Mouse (Mus musculus): ENCODE results near the gene Vwf. TPM values are rescaled to one million over a fixed set of nuclear protein-coding genes. Genes with fewer than 3 reads are reported as not detected.

The Vwf gene
- polyA plus RNA-seq, 1 experiment from 2014 or later, result 9.8 TPM

- no peak overlapping the region for H3K4me3 ChIP-seq (ENCODE audit: low read depth, low read length)
These were observed 74.2 kb downstream of the Vwf start for GRCm38 (mm10) chr6:125620764-125621163.

GRCm38 (mm10) chr6:125622434-125622833 lies 75.9 kb downstream of the Vwf start:
- no peak overlapping the region for H3K27ac ChIP-seq (ENCODE audit: low read length)
- H3K9ac ChIP-seq (ENCODE audit: low read depth, low read length), result no peak overlapping the region
- WGBS, result 72% methylated on average over 2 of the region's 2 CpGs
- H3K9me3 ChIP-seq (replicated peaks; ENCODE audit: control insufficient read depth, low read length, poor library complexity, severe bottlenecking), result no peaks in the 10 kb centered on the region
- no peaks in the 10 kb centered on the region for H3K27me3 ChIP-seq (ENCODE audit: control insufficient read depth, insufficient read depth, low read depth, low read length)
- no peak overlapping the region for H3K4me2 ChIP-seq (ENCODE audit: low read length)
- no peak overlapping the region for H3K4me3 ChIP-seq (ENCODE audit: low read depth, low read length)
- no peak for ATAC-seq
- H3K36me3 ChIP-seq (ENCODE audit: control insufficient read depth, insufficient read depth, low read length), result no peaks in the 10 kb centered on the region
- H3K4me1 ChIP-seq (ENCODE audit: control insufficient read depth, insufficient read depth, low read length), result no peaks in the 10 kb centered on the region

More at GRCm38 (mm10) chr6:125620764-125621163, 74.2 kb downstream of the Vwf start:
- no peak overlapping the region for H3K4me2 ChIP-seq (ENCODE audit: low read length)
- H3K36me3 ChIP-seq (ENCODE audit: control insufficient read depth, insufficient read depth, low read length), result no peaks in the 10 kb centered on the region
- 38% methylated on average over 6 of the region's 6 CpGs for WGBS
- no peak overlapping the region for H3K27ac ChIP-seq (ENCODE audit: low read length)
- no peaks in the 10 kb centered on the region for H3K4me1 ChIP-seq (ENCODE audit: control insufficient read depth, insufficient read depth, low read length)
- H3K9me3 ChIP-seq (replicated peaks; ENCODE audit: control insufficient read depth, low read length, poor library complexity, severe bottlenecking), result no peaks in the 10 kb centered on the region
- no peaks in the 10 kb centered on the region for H3K27me3 ChIP-seq (ENCODE audit: control insufficient read depth, insufficient read depth, low read depth, low read length)
- H3K9ac ChIP-seq (ENCODE audit: low read depth, low read length), result no peak overlapping the region
- peak; percentile 82 for ATAC-seq

DNA sequence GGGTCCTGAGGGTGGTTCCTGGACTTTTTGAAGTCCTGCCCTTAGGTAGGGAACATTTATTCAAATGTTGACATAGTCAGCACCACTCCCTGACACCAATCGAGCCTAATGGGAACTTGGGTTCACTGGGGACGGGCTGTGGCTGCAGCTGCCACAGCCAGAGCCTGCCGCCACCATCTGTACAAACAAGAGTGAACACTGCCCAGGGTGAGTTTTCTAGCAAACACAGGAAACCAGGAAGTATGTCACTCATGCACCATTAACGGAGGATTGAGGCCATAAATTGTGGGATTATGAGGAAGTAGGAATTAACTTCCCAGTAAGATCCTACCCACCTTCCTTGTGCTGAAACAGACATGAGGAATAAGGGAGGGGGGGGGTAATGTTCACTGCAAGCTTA lies 93.9 kb downstream of the Vwf start:
- Histone ChIP-seq H3K27me3 (ENCODE audit: control insufficient read depth, insufficient read depth, low read depth, low read length) (no peaks in the 10 kb centered on the region), H3K27ac (ENCODE audit: low read length) (no peak overlapping the region), H3K9me3 (replicated peaks; ENCODE audit: control insufficient read depth, low read length, poor library complexity, severe bottlenecking) (no peaks in the 10 kb centered on the region), H3K4me3 (ENCODE audit: low read depth, low read length) (no peak overlapping the region), H3K4me2 (ENCODE audit: low read length) (no peak overlapping the region), H3K4me1 (ENCODE audit: control insufficient read depth, insufficient read depth, low read length) (no peaks in the 10 kb centered on the region), H3K9ac (ENCODE audit: low read depth, low read length) (no peak overlapping the region), H3K36me3 (ENCODE audit: control insufficient read depth, insufficient read depth, low read length) (no peaks in the 10 kb centered on the region)
- 80% methylated on average over 4 of the region's 4 CpGs for WGBS
- ATAC-seq, result no peak

DNA sequence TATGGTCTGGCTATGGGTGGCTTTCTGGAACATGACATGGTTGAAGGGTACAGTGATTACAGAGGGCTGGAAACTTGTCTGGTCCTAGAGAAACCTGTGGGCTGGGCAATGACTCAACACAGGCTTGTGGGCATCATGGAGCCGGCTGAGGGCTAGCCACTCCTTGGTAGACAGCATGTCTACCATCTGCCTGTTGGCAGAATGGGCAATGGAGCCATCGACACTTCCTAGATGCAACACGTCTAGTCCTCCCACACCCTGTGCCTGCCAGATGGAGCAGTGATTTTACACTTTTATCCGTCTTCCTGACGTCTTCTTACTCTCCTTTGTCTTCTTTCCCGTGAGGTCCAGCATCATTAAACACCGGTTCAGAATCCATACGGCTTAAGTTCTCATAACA lies 94.6 kb downstream of the Vwf start:
- no peak overlapping the region for H3K27ac ChIP-seq (ENCODE audit: low read length)
- no peak overlapping the region for H3K4me2 ChIP-seq (ENCODE audit: low read length)
- H3K9me3 ChIP-seq (replicated peaks; ENCODE audit: control insufficient read depth, low read length, poor library complexity, severe bottlenecking), result no peaks in the 10 kb centered on the region
- H3K9ac ChIP-seq (ENCODE audit: low read depth, low read length), result no peak overlapping the region
- no peak for ATAC-seq
- H3K4me1 ChIP-seq (ENCODE audit: control insufficient read depth, insufficient read depth, low read length), result no peaks in the 10 kb centered on the region
- WGBS, result 90% methylated on average over 8 of the region's 8 CpGs
- H3K36me3 ChIP-seq (ENCODE audit: control insufficient read depth, insufficient read depth, low read length), result no peaks in the 10 kb centered on the region
- H3K27me3 ChIP-seq (ENCODE audit: control insufficient read depth, insufficient read depth, low read depth, low read length), result no peaks in the 10 kb centered on the region
- no peak overlapping the region for H3K4me3 ChIP-seq (ENCODE audit: low read depth, low read length)

GRCm38 (mm10) chr6:125648964-125649363 lies 102.4 kb downstream of the Vwf start:
- ATAC-seq, result no peak
- no peak overlapping the region for H3K27ac ChIP-seq (ENCODE audit: low read length)
- no peak overlapping the region for H3K4me2 ChIP-seq (ENCODE audit: low read length)
- no peaks in the 10 kb centered on the region for H3K27me3 ChIP-seq (ENCODE audit: control insufficient read depth, insufficient read depth, low read depth, low read length)
- H3K36me3 ChIP-seq (ENCODE audit: control insufficient read depth, insufficient read depth, low read length), result no peaks in the 10 kb centered on the region
- no peaks in the 10 kb centered on the region for H3K9me3 ChIP-seq (replicated peaks; ENCODE audit: control insufficient read depth, low read length, poor library complexity, severe bottlenecking)
- WGBS, result 81% methylated on average over 12 of the region's 12 CpGs
- H3K4me1 ChIP-seq (ENCODE audit: control insufficient read depth, insufficient read depth, low read length), result no peaks in the 10 kb centered on the region
- H3K9ac ChIP-seq (ENCODE audit: low read depth, low read length), result no peak overlapping the region
- no peak overlapping the region for H3K4me3 ChIP-seq (ENCODE audit: low read depth, low read length)

GRCm38 (mm10) chr6:125651335-125651734 lies 104.8 kb downstream of the Vwf start:
- Histone ChIP-seq H3K9me3 (replicated peaks; ENCODE audit: control insufficient read depth, low read length, poor library complexity, severe bottlenecking) (no peaks in the 10 kb centered on the region), H3K4me1 (ENCODE audit: control insufficient read depth, insufficient read depth, low read length) (no peaks in the 10 kb centered on the region), H3K36me3 (ENCODE audit: control insufficient read depth, insufficient read depth, low read length) (no peaks in the 10 kb centered on the region), H3K4me2 (ENCODE audit: low read length) (no peak overlapping the region), H3K9ac (ENCODE audit: low read depth, low read length) (no peak overlapping the region), H3K27ac (ENCODE audit: low read length) (no peak overlapping the region), H3K4me3 (ENCODE audit: low read depth, low read length) (no peak overlapping the region), H3K27me3 (ENCODE audit: control insufficient read depth, insufficient read depth, low read depth, low read length) (no peaks in the 10 kb centered on the region)
- 84% methylated on average over 3 of the region's 3 CpGs for WGBS
- no peak for ATAC-seq

DNA sequence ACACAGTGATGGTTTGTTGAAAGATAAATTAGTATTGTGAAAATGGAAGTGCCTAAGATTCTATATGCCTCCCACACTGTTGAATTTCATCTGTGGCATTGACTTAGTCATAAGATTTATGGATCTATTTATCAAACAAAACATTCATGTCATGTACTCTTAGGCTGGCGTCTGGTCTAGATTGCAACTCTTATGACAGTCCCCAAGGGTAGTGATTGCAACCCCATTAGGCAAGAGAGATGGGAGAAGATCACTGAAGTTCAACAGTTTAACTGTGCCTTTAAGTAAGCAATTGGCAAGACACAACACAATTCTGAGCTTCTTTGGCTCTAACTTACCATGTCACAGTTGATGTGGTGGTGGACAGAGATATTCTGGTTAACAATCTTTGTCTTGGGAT lies 106.8 kb downstream of the Vwf start:
- Histone ChIP-seq H3K36me3 (ENCODE audit: control insufficient read depth, insufficient read depth, low read length) (no peaks in the 10 kb centered on the region), H3K27me3 (ENCODE audit: control insufficient read depth, insufficient read depth, low read depth, low read length) (no peaks in the 10 kb centered on the region), H3K4me2 (ENCODE audit: low read length) (no peak overlapping the region), H3K9ac (ENCODE audit: low read depth, low read length) (no peak overlapping the region), H3K4me3 (ENCODE audit: low read depth, low read length) (no peak overlapping the region), H3K27ac (ENCODE audit: low read length) (no peak overlapping the region), H3K9me3 (replicated peaks; ENCODE audit: control insufficient read depth, low read length, poor library complexity, severe bottlenecking) (no peaks in the 10 kb centered on the region), H3K4me1 (ENCODE audit: control insufficient read depth, insufficient read depth, low read length) (no peaks in the 10 kb centered on the region)
- WGBS, result 92% methylated on average over 1 of the region's 1 CpGs
- no peak for ATAC-seq

DNA sequence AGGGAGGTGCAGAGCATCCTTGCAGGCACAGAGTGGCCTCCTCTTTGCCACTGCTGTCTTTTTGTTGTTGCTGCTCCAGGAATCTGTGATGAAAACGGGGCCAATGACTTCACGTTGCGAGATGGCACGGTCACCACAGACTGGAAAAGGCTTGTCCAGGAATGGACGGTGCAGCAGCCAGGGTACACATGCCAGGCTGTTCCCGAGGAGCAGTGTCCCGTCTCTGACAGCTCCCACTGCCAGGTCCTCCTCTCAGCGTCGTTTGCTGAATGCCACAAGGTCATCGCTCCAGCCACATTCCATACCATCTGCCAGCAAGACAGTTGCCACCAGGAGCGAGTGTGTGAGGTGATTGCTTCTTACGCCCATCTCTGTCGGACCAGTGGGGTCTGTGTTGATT lies 110.3 kb downstream of the Vwf start:
- H3K9me3 ChIP-seq (replicated peaks; ENCODE audit: control insufficient read depth, low read length, poor library complexity, severe bottlenecking), result no peaks in the 10 kb centered on the region

GRCm38 (mm10) chr6:125657966-125658365 lies 111.4 kb downstream of the Vwf start:
- Histone ChIP-seq H3K27me3 (ENCODE audit: control insufficient read depth, insufficient read depth, low read depth, low read length) (no peaks in the 10 kb centered on the region), H3K9ac (ENCODE audit: low read depth, low read length) (no peak overlapping the region), H3K27ac (ENCODE audit: low read length) (no peak overlapping the region), H3K4me3 (ENCODE audit: low read depth, low read length) (no peak overlapping the region), H3K4me1 (ENCODE audit: control insufficient read depth, insufficient read depth, low read length) (no peaks in the 10 kb centered on the region), H3K4me2 (ENCODE audit: low read length) (no peak overlapping the region), H3K9me3 (replicated peaks; ENCODE audit: control insufficient read depth, low read length, poor library complexity, severe bottlenecking) (no peaks in the 10 kb centered on the region), H3K36me3 (ENCODE audit: control insufficient read depth, insufficient read depth, low read length) (no peaks in the 10 kb centered on the region)
- ATAC-seq, result no peak
- 89% methylated on average over 5 of the region's 5 CpGs for WGBS

More for the DNA sequence above, 110.3 kb downstream of the Vwf start:
- H3K4me1 ChIP-seq (ENCODE audit: control insufficient read depth, insufficient read depth, low read length), result no peaks in the 10 kb centered on the region
- no peak overlapping the region for H3K4me3 ChIP-seq (ENCODE audit: low read depth, low read length)
- H3K9ac ChIP-seq (ENCODE audit: low read depth, low read length), result no peak overlapping the region
- WGBS, result 93% methylated on average over 13 of the region's 13 CpGs
- H3K36me3 ChIP-seq (ENCODE audit: control insufficient read depth, insufficient read depth, low read length), result no peaks in the 10 kb centered on the region
- ATAC-seq, result no peak
- H3K27me3 ChIP-seq (ENCODE audit: control insufficient read depth, insufficient read depth, low read depth, low read length), result no peaks in the 10 kb centered on the region
- no peak overlapping the region for H3K27ac ChIP-seq (ENCODE audit: low read length)
- no peak overlapping the region for H3K4me2 ChIP-seq (ENCODE audit: low read length)
